Mouse (Mus musculus) hindbrain, embryonic 14.5 days (tissue): ENCODE measurements around the gene Ctsa. TPM values are rescaled to one million over a fixed set of nuclear protein-coding genes. Genes with fewer than 3 reads are reported as not detected.
"Not testable (repeated sequence)": the region's sequence is repeated elsewhere in the genome, so short reads cannot be mapped to it uniquely, and the experiment has no call there.

Source experiments
- ATAC-seq: fragments of 200-750 bp; cut with Nextera tagmentation; 2 replicates; pipeline ENCODE4 v1.8.0; 2017; ENCODE audit warnings: moderate number of reproducible peaks, mild to moderate bottlenecking, moderate TSS enrichment, moderate library complexity; ENCODE audit not compliant: low FRiP score
- DNase-seq: peaks from one replicate; pipeline ENCODE4 v3.0.0-alpha.2; 2015; ENCODE audit warnings: low spot score
- H3K27ac ChIP-seq: fragments of 300-500 bp; sonication (generic); 2 replicates; pipeline ENCODE4 v1.5.1; 2014; ENCODE audit warnings: mild to moderate bottlenecking, moderate library complexity
- H3K27me3 ChIP-seq: fragments of 300-500 bp; sonication (generic); 2 replicates; pipeline ENCODE4 v1.6.1; 2014; ENCODE audit warnings: mild to moderate bottlenecking, low read length, mixed read lengths; ENCODE audit not compliant: control insufficient read depth, insufficient read depth
- H3K36me3 ChIP-seq: fragments of 300-500 bp; sonication (generic); replicated peaks from 2 replicates; pipeline ENCODE4 v1.6.1; 2014; ENCODE audit not compliant: control insufficient read depth, insufficient read depth
- H3K4me1 ChIP-seq: fragments of 300-500 bp; sonication (generic); replicated peaks from 2 replicates; pipeline ENCODE4 v1.6.1; 2014; ENCODE audit warnings: antibody characterized with exemption, low read length, mixed read lengths; ENCODE audit not compliant: control insufficient read depth, insufficient read depth
- H3K4me2 ChIP-seq: fragments of 300-500 bp; sonication (generic); replicated peaks from 2 replicates; pipeline ENCODE4 v1.6.1; 2014; ENCODE audit warnings: mild to moderate bottlenecking, moderate library complexity
- H3K4me3 ChIP-seq: fragments of 300-500 bp; sonication (generic); replicated peaks from 2 replicates; pipeline ENCODE4 v1.5.1; 2014; ENCODE audit warnings: mild to moderate bottlenecking, low read length
- H3K9ac ChIP-seq: fragments of 300-500 bp; sonication (generic); 2 replicates; pipeline ENCODE4 v1.6.1; 2014
- H3K9me3 ChIP-seq: fragments of 300-500 bp; sonication (generic); 2 replicates; pipeline ENCODE4 v1.6.1; 2016; ENCODE audit warnings: low read length; ENCODE audit not compliant: control insufficient read depth
- WGBS: fragments of 180-500 bp; shearing (Covaris S2); extraction: QIAGEN DNeasy Blood & Tissue Kit; methylation state at CpG from one replicate; pipeline ENCODE4 v1.1.7; 2014; 5-methylcytosine and 5-hydroxymethylcytosine counted together
- polyA plus RNA-seq: library from polyadenylated mRNA; unstranded; fragments of >200 nt; fragmentation: Nextera tagmentation; extraction: Ambion mirVana; gene quantifications from 2 replicates; pipeline ENCODE4 v1.2.1, GENCODE M21; 2014

Ctsa gene
- polyA plus RNA-seq, 1 experiment from 2014 or later = 89.6 TPM

DNA sequence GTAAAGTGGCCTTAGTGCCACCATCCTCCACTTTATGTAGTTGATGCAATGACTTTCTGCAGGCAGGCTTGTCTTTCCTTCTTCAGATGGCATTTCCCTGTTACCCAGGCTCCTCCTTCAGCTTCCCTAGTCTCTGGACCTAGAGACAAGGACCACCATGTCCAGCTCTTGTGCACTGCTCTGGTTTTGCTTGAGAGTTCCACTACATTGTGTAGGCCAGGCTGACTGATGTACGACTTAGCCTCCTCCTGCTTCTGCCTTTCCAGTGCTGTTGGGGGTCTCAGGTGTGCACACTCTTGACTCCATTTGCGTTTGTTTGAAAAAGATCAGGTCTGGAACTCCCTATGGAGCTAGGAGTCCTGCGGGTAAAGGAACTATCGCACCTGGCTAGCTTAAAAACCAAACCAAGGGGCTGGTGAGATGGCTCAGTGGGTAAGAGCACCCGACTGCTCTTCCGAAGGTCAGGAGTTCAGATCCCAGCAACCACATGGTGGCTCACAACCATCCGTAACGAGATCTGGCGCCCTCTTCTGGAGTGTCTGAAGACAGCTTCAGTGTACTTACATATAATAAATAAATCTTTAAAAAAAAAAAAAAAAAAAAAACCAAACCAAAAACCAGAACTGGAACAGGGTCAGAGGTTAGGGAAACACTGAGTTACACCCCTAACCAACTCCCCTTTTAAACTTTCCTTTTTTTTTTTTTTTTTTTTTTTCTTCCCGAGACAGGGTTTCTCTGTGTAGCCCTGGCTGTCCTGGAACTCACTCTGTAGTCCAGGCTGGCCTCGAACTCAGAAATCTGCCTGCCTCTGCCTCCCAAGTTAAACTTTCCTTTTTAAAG lies 44.9 kb downstream of the Ctsa start:
- not testable (repeated sequence) for H3K36me3 ChIP-seq, ATAC-seq

GRCm38 (mm10) chr2:164878509-164879227 lies 46.0 kb downstream of the Ctsa start:
- Histone ChIP-seq H3K36me3 (peaks cover 11% of the 10 kb centered on the region), H3K27me3 (no peaks in the 10 kb centered on the region), H3K4me3 (peak overlapping the region; percentile 94), H3K9ac (peak overlapping the region; percentile 100), H3K27ac (peak overlapping the region; percentile 100), H3K9me3 (no peaks in the 10 kb centered on the region), H3K4me2 (peak overlapping the region; percentile 96), H3K4me1 (peaks cover 20% of the 10 kb centered on the region)
- WGBS = 1% methylated on average over 28 of the region's 28 CpGs
- ATAC-seq (peak; percentile 59), DNase-seq (no peak)

More for the DNA sequence above, 44.9 kb downstream of the Ctsa start:
- Histone ChIP-seq H3K4me2 (peak overlapping the region; percentile 96), H3K4me1 (peaks cover 20% of the 10 kb centered on the region), H3K4me3 (peak overlapping the region; percentile 94; the same call in 1 of the 2 replicates), H3K27ac (peak overlapping the region; percentile 100; the same call in 1 of the 2 replicates)
- H3K27me3 ChIP-seq, H3K9ac ChIP-seq, DNase-seq, H3K9me3 ChIP-seq: not testable (repeated sequence)
- 74% methylated on average over 11 of the region's 11 CpGs for WGBS

GRCm38 (mm10) chr2:164879228-164879567 lies 46.5 kb downstream of the Ctsa start, which contains the start of gene Pcif1:
Pcif1 (plus strand) TSS chr2:164879304.
- WGBS = under 1% methylated on average over 26 of the region's 40 CpGs
- DNase-seq (peak; percentile 96), ATAC-seq (peak; percentile 84)
- no peaks in the 10 kb centered on the region for H3K9me3 ChIP-seq
- H3K4me1 ChIP-seq = peaks cover 20% of the 10 kb centered on the region
- peak within 1 kb of the TSS; percentile 100 for H3K27ac ChIP-seq
- H3K36me3 ChIP-seq = peaks cover 16% of the 10 kb centered on the region
- peak within 1 kb of the TSS; percentile 100 for H3K9ac ChIP-seq
- H3K27me3 ChIP-seq = no peaks in the 10 kb centered on the region
- H3K4me3 ChIP-seq = peak within 1 kb of the TSS; percentile 94
- H3K4me2 ChIP-seq = peak within 1 kb of the TSS; percentile 96

GRCm38 (mm10) chr2:164879568-164880277 lies 47.0 kb downstream of the Ctsa start:
- Histone ChIP-seq H3K9ac (peak overlapping the region; percentile 100), H3K36me3 (peaks cover 22% of the 10 kb centered on the region), H3K9me3 (no peaks in the 10 kb centered on the region), H3K4me3 (peak overlapping the region; percentile 94), H3K4me2 (peak overlapping the region; percentile 96), H3K27ac (peak overlapping the region; percentile 100), H3K4me1 (peaks cover 20% of the 10 kb centered on the region), H3K27me3 (no peaks in the 10 kb centered on the region)
- ATAC-seq = peak; percentile 88
- DNase-seq = peak; percentile 98
- 0% methylated on average over 55 of the region's 72 CpGs for WGBS

- Histone ChIP-seq H3K27ac (no peak overlapping the region), H3K4me1 (peaks cover 15% of the 10 kb centered on the region), H3K9ac (no peak overlapping the region), H3K4me2 (no peak overlapping the region), H3K27me3 (no peaks in the 10 kb centered on the region), H3K36me3 (peaks cover 50% of the 10 kb centered on the region), H3K9me3 (no peaks in the 10 kb centered on the region), H3K4me3 (no peak overlapping the region)
- DNase-seq (no peak), ATAC-seq (no peak)
- 28% methylated on average over 9 of the region's 9 CpGs for WGBS
These were observed 49.9 kb downstream of the Ctsa start for GRCm38 (mm10) chr2:164882619-164883018.

DNA sequence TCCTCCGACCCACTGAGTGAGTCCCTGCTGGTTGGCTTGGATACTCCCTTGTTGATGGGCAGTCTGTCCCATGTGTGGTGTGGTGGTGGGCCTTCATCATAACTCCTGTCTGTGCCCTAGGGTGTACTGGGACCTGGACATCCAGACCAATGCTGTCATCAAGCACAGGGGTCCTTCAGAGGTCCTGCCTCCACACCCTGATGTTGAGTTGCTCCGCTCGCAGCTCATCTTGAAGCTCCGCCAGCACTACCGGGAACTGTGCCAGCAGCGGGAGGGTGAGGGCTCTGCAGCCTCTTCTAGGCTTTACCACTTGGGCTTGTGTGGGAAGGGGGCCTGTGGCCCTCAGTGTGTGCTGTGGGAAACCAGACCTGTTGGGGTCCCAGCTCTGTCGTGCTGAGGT lies 53.1 kb downstream of the Ctsa start:
- Histone ChIP-seq H3K27ac (no peak overlapping the region), H3K4me1 (0 out of 2 replicates have a peak, but pooled peaks cover under 1% of the 10 kb centered on the region), H3K4me3 (no peak overlapping the region), H3K9ac (no peak overlapping the region), H3K9me3 (no peaks in the 10 kb centered on the region), H3K27me3 (no peaks in the 10 kb centered on the region), H3K36me3 (peaks cover 82% of the 10 kb centered on the region), H3K4me2 (no peak overlapping the region)
- 66% methylated on average over 7 of the region's 7 CpGs for WGBS
- ATAC-seq (no peak), DNase-seq (peak; percentile 67)

GRCm38 (mm10) chr2:164886617-164887016 lies 53.9 kb downstream of the Ctsa start:
- Histone ChIP-seq H3K27me3 (no peaks in the 10 kb centered on the region), H3K4me1 (no peaks in the 10 kb centered on the region), H3K9me3 (no peaks in the 10 kb centered on the region), H3K36me3 (peaks cover 90% of the 10 kb centered on the region), H3K27ac (no peak overlapping the region), H3K4me2 (no peak overlapping the region), H3K4me3 (no peak overlapping the region), H3K9ac (no peak overlapping the region)
- DNase-seq (no peak), ATAC-seq (no peak)
- WGBS = 91% methylated on average over 10 of the region's 10 CpGs

GRCm38 (mm10) chr2:164888996-164889395 lies 56.3 kb downstream of the Ctsa start:
- peaks cover 100% of the 10 kb centered on the region for H3K36me3 ChIP-seq
- H3K9ac ChIP-seq = no peak overlapping the region
- no peak for ATAC-seq
- no peak overlapping the region for H3K27ac ChIP-seq
- H3K27me3 ChIP-seq = no peaks in the 10 kb centered on the region
- WGBS = 88% methylated on average over 12 of the region's 12 CpGs
- H3K9me3 ChIP-seq = no peaks in the 10 kb centered on the region
- DNase-seq = no peak
- no peaks in the 10 kb centered on the region for H3K4me1 ChIP-seq
- H3K4me2 ChIP-seq = no peak overlapping the region
- no peak overlapping the region for H3K4me3 ChIP-seq

- Histone ChIP-seq H3K4me3 (no peak overlapping the region), H3K27ac (no peak overlapping the region), H3K4me2 (no peak overlapping the region), H3K27me3 (no peaks in the 10 kb centered on the region), H3K9me3 (no peaks in the 10 kb centered on the region), H3K36me3 (peaks cover 100% of the 10 kb centered on the region), H3K4me1 (no peaks in the 10 kb centered on the region), H3K9ac (no peak overlapping the region)
- ATAC-seq (no peak), DNase-seq (no peak)
- WGBS = 92% methylated on average over 2 of the region's 2 CpGs
These were observed 57.3 kb downstream of the Ctsa start for GRCm38 (mm10) chr2:164889960-164890359.
